ENCODE assay signal across 8 mouse cellular contexts in the genomic region with DNA sequence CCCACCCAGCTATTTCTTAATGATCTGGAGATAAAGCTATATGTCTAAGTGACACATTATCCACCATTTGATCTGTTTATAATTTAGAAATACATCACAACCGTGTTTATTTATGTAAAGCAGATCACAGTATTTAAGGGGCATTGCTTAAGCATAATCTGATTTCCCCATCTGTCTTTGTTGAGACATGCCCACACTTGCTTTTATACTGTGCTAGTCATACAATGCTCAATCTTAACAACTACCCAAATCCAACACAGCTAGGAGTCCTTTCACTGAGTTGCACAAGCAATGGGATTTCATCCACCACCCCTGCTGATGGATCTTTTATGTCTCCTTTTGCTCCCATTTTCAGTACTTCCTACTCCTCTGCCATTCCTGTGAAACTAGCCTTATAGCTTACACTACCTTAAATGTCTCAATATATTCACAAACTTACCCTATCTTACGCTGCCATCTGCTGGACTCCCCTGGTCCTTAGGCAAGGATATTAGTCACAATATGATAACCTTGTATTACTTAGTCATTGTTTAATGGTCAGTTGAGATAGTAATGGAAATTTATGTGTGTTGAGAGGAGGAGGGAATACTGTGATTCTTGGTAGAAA.
DNase-seq lines count a peak whose midpoint lies in the region; ATAC-seq and TF ChIP-seq lines count a peak whose summit lies in the region.

No protein-coding gene starts in this region.

- H3K9ac ChIP-seq in intestine, embryonic 15.5 days = no peak overlapping the region
- no peak overlapping the region for H3K9ac ChIP-seq in midbrain, postnatal 0 days (replicated peaks; ENCODE audit: low read length, poor library complexity, severe bottlenecking)

- H3K27ac ChIP-seq in intestine, embryonic 15.5 days = no peak overlapping the region
- no peak overlapping the region for H3K27ac ChIP-seq in midbrain, postnatal 0 days (ENCODE audit: low read depth, low read length)

- H3K27me3 ChIP-seq in intestine, embryonic 15.5 days (replicated peaks) = no peaks in the 10 kb centered on the region
- no peaks in the 10 kb centered on the region for H3K27me3 ChIP-seq in midbrain, postnatal 0 days (ENCODE audit: insufficient read depth, low read length)

- no peaks in the 10 kb centered on the region for H3K4me1 ChIP-seq in intestine, embryonic 15.5 days (replicated peaks)
- H3K4me1 ChIP-seq in midbrain, postnatal 0 days (ENCODE audit: insufficient read depth, low read length) = no peaks in the 10 kb centered on the region

- DNase-seq in ovary, postnatal 14 days (ENCODE audit: low spot score) = peak; percentile 26
- no peak for DNase-seq in ovary, postnatal 36 days (ENCODE audit: low spot score)
- DNase-seq in adrenal gland, postnatal 10 days = peak; percentile 71
- DNase-seq in fibroblast of lung, adult 2 months (ENCODE audit: low read depth) = peak; percentile 67
- peak; percentile 66 to 69 for DNase-seq in left cerebral cortex, postnatal 25 days (ENCODE audit: low spot score in 2 of 2)
- peak; percentile 79 for DNase-seq in midbrain, postnatal 0 days (ENCODE audit: low spot score)
- no peak for DNase-seq in spleen, postnatal 36 days (ENCODE audit: low spot score in 2 of 2)

- 48% methylated on average over 2 of the region's 2 CpGs for WGBS in intestine, embryonic 15.5 days
- 52% methylated on average over 2 of the region's 2 CpGs for WGBS in midbrain, postnatal 0 days

- intact Hi-C loops in left cerebral cortex, postnatal 25 days (cut with DNase I) = loop anchor here (1.0 to 10.0 kb wide), 3 partner anchors 315 to 1035 kb away; a partner anchor contains a TSS

- ATAC-seq in intestine, embryonic 15.5 days = peak; percentile 65; the same call in 1 of the 2 replicates
- peak; percentile 70; the same call in 1 of the 2 replicates for ATAC-seq in midbrain, postnatal 0 days (ENCODE audit: low FRiP score)

- H3K9me3 ChIP-seq in intestine, embryonic 15.5 days = no peaks in the 10 kb centered on the region
- no peaks in the 10 kb centered on the region for H3K9me3 ChIP-seq in midbrain, postnatal 0 days (ENCODE audit: low read length)

- no peak overlapping the region for H3K4me2 ChIP-seq in intestine, embryonic 15.5 days (replicated peaks)
- no peak overlapping the region for H3K4me2 ChIP-seq in midbrain, postnatal 0 days (ENCODE audit: low read depth, low read length, poor library complexity, severe bottlenecking)

- TF ChIP-seq CTCF in midbrain, postnatal 0 days (IDR thresholded peaks at IDR 0.05) = peak; percentile 88

- H3K4me3 ChIP-seq in intestine, embryonic 15.5 days (replicated peaks) = no peak overlapping the region
- H3K4me3 ChIP-seq in midbrain, postnatal 0 days (ENCODE audit: low read depth, low read length) = no peak overlapping the region

- no peaks in the 10 kb centered on the region for H3K36me3 ChIP-seq in intestine, embryonic 15.5 days
- H3K36me3 ChIP-seq in midbrain, postnatal 0 days (ENCODE audit: insufficient read depth, low read length) = no peaks in the 10 kb centered on the region

Comparison
In these comparisons a context has a peak if more than half of its experiments do, and no peak if none do; other contexts are left out.
1. DNase-seq: peak in ovary, postnatal 14 days (single experiment), adrenal gland, postnatal 10 days (single experiment), fibroblast of lung, adult 2 months (single experiment), left cerebral cortex, postnatal 25 days (2 of 2) and midbrain, postnatal 0 days (single experiment); none in ovary, postnatal 36 days (single experiment) and spleen, postnatal 36 days (0 of 2).